Mouse (Mus musculus): ENCODE results near the gene Slc7a14. TPM values are rescaled to one million over a fixed set of nuclear protein-coding genes. Genes with fewer than 3 reads are reported as not detected.

The Slc7a14 gene
- polyA plus RNA-seq, 1 experiment from 2014 or later: 0.44 TPM

- H3K36me3 ChIP-seq (ENCODE audit: control insufficient read depth, insufficient read depth, low read length): no peaks in the 10 kb centered on the region; the same call in 1 of the 2 replicates
- H3K4me2 ChIP-seq: no peak overlapping the region
- H3K4me3 ChIP-seq (ENCODE audit: low read depth, low read length): no peak overlapping the region
- H3K27me3 ChIP-seq (ENCODE audit: control insufficient read depth, insufficient read depth, low read length): no peaks in the 10 kb centered on the region
- H3K9ac ChIP-seq (ENCODE audit: low read length): no peak overlapping the region
- 55% methylated on average over 1 of the region's 1 CpGs for WGBS
- ATAC-seq (ENCODE audit: low FRiP score): no peak
- no peaks in the 10 kb centered on the region for H3K4me1 ChIP-seq (ENCODE audit: control insufficient read depth, insufficient read depth, low read length)
- no peaks in the 10 kb centered on the region for H3K9me3 ChIP-seq (ENCODE audit: control insufficient read depth, low read length)
- no peak for DNase-seq (ENCODE audit: low spot score, missing footprints)
- H3K27ac ChIP-seq (ENCODE audit: low read depth, low read length): no peak overlapping the region
Observed at GRCm38 (mm10) chr3:31243478-31243877, 66.7 kb downstream of the Slc7a14 start.

- H3K9ac ChIP-seq (ENCODE audit: low read length): no peak overlapping the region
- no peaks in the 10 kb centered on the region for H3K9me3 ChIP-seq (ENCODE audit: control insufficient read depth, low read length)
- ATAC-seq (ENCODE audit: low FRiP score) (no peak), DNase-seq (ENCODE audit: low spot score, missing footprints) (no peak)
- WGBS: 75% methylated on average over 8 of the region's 8 CpGs
- no peak overlapping the region for H3K4me2 ChIP-seq
- H3K4me3 ChIP-seq (ENCODE audit: low read depth, low read length): no peak overlapping the region
- no peak overlapping the region for H3K27ac ChIP-seq (ENCODE audit: low read depth, low read length)
- no peaks in the 10 kb centered on the region; the same call in 1 of the 2 replicates for H3K36me3 ChIP-seq (ENCODE audit: control insufficient read depth, insufficient read depth, low read length)
- H3K4me1 ChIP-seq (ENCODE audit: control insufficient read depth, insufficient read depth, low read length): no peaks in the 10 kb centered on the region
- no peaks in the 10 kb centered on the region for H3K27me3 ChIP-seq (ENCODE audit: control insufficient read depth, insufficient read depth, low read length)
Observed at GRCm38 (mm10) chr3:31240840-31241239, 69.3 kb downstream of the Slc7a14 start.

- WGBS: 83% methylated on average over 3 of the region's 3 CpGs
- H3K36me3 ChIP-seq (ENCODE audit: control insufficient read depth, insufficient read depth, low read length): no peaks in the 10 kb centered on the region; the same call in 1 of the 2 replicates
Observed at GRCm38 (mm10) chr3:31239645-31240044, 70.5 kb downstream of the Slc7a14 start.

GRCm38 (mm10) chr3:31237936-31238335 lies 72.2 kb downstream of the Slc7a14 start:
- Histone ChIP-seq H3K4me3 (ENCODE audit: low read depth, low read length) (no peak overlapping the region), H3K27me3 (ENCODE audit: control insufficient read depth, insufficient read depth, low read length) (no peaks in the 10 kb centered on the region), H3K27ac (ENCODE audit: low read depth, low read length) (no peak overlapping the region), H3K9ac (ENCODE audit: low read length) (no peak overlapping the region), H3K36me3 (ENCODE audit: control insufficient read depth, insufficient read depth, low read length) (no peaks in the 10 kb centered on the region; the same call in 1 of the 2 replicates), H3K4me1 (ENCODE audit: control insufficient read depth, insufficient read depth, low read length) (no peaks in the 10 kb centered on the region), H3K4me2 (no peak overlapping the region), H3K9me3 (ENCODE audit: control insufficient read depth, low read length) (no peaks in the 10 kb centered on the region)
- ATAC-seq (ENCODE audit: low FRiP score) (no peak), DNase-seq (ENCODE audit: low spot score, missing footprints) (no peak)
- 32% methylated on average over 3 of the region's 3 CpGs for WGBS

More at GRCm38 (mm10) chr3:31239645-31240044, 70.5 kb downstream of the Slc7a14 start:
- Histone ChIP-seq H3K9me3 (ENCODE audit: control insufficient read depth, low read length) (no peaks in the 10 kb centered on the region), H3K4me2 (no peak overlapping the region), H3K27me3 (ENCODE audit: control insufficient read depth, insufficient read depth, low read length) (no peaks in the 10 kb centered on the region), H3K27ac (ENCODE audit: low read depth, low read length) (no peak overlapping the region), H3K9ac (ENCODE audit: low read length) (no peak overlapping the region), H3K4me3 (ENCODE audit: low read depth, low read length) (no peak overlapping the region), H3K4me1 (ENCODE audit: control insufficient read depth, insufficient read depth, low read length) (no peaks in the 10 kb centered on the region)
- ATAC-seq (ENCODE audit: low FRiP score): no peak
- no peak for DNase-seq (ENCODE audit: low spot score, missing footprints)

- Histone ChIP-seq H3K4me3 (ENCODE audit: low read depth, low read length) (no peak overlapping the region), H3K27ac (ENCODE audit: low read depth, low read length) (no peak overlapping the region), H3K9ac (ENCODE audit: low read length) (no peak overlapping the region), H3K36me3 (ENCODE audit: control insufficient read depth, insufficient read depth, low read length) (no peaks in the 10 kb centered on the region; the same call in 1 of the 2 replicates), H3K4me1 (ENCODE audit: control insufficient read depth, insufficient read depth, low read length) (no peaks in the 10 kb centered on the region), H3K27me3 (ENCODE audit: control insufficient read depth, insufficient read depth, low read length) (no peaks in the 10 kb centered on the region), H3K4me2 (no peak overlapping the region), H3K9me3 (ENCODE audit: control insufficient read depth, low read length) (no peaks in the 10 kb centered on the region)
- no peak for DNase-seq (ENCODE audit: low spot score, missing footprints)
- WGBS: 94% methylated on average over 3 of the region's 3 CpGs
- ATAC-seq (ENCODE audit: low FRiP score): no peak
Observed at GRCm38 (mm10) chr3:31236146-31236545, 74.0 kb downstream of the Slc7a14 start.

GRCm38 (mm10) chr3:31234356-31234755 lies 75.8 kb downstream of the Slc7a14 start:
- Histone ChIP-seq H3K27ac (ENCODE audit: low read depth, low read length) (no peak overlapping the region), H3K4me1 (ENCODE audit: control insufficient read depth, insufficient read depth, low read length) (no peaks in the 10 kb centered on the region), H3K4me3 (ENCODE audit: low read depth, low read length) (no peak overlapping the region), H3K27me3 (ENCODE audit: control insufficient read depth, insufficient read depth, low read length) (no peaks in the 10 kb centered on the region), H3K4me2 (no peak overlapping the region), H3K9ac (ENCODE audit: low read length) (no peak overlapping the region), H3K36me3 (ENCODE audit: control insufficient read depth, insufficient read depth, low read length) (no peaks in the 10 kb centered on the region), H3K9me3 (ENCODE audit: control insufficient read depth, low read length) (no peaks in the 10 kb centered on the region)
- 78% methylated on average over 7 of the region's 7 CpGs for WGBS
- ATAC-seq (ENCODE audit: low FRiP score) (no peak), DNase-seq (ENCODE audit: low spot score, missing footprints) (no peak)

GRCm38 (mm10) chr3:31233746-31234312 lies 76.3 kb downstream of the Slc7a14 start:
- Histone ChIP-seq H3K27me3 (ENCODE audit: control insufficient read depth, insufficient read depth, low read length) (no peaks in the 10 kb centered on the region), H3K9me3 (ENCODE audit: control insufficient read depth, low read length) (no peaks in the 10 kb centered on the region), H3K36me3 (ENCODE audit: control insufficient read depth, insufficient read depth, low read length) (no peaks in the 10 kb centered on the region), H3K4me2 (no peak overlapping the region), H3K4me1 (ENCODE audit: control insufficient read depth, insufficient read depth, low read length) (no peaks in the 10 kb centered on the region), H3K4me3 (ENCODE audit: low read depth, low read length) (no peak overlapping the region), H3K27ac (ENCODE audit: low read depth, low read length) (no peak overlapping the region), H3K9ac (ENCODE audit: low read length) (no peak overlapping the region)
- DNase-seq (ENCODE audit: low spot score, missing footprints): peak; percentile 87
- WGBS: 77% methylated on average over 2 of the region's 2 CpGs
- ATAC-seq (ENCODE audit: low FRiP score): no peak

- Histone ChIP-seq H3K9ac (ENCODE audit: low read length) (no peak overlapping the region), H3K4me1 (ENCODE audit: control insufficient read depth, insufficient read depth, low read length) (no peaks in the 10 kb centered on the region), H3K36me3 (ENCODE audit: control insufficient read depth, insufficient read depth, low read length) (no peaks in the 10 kb centered on the region), H3K4me3 (ENCODE audit: low read depth, low read length) (no peak overlapping the region), H3K9me3 (ENCODE audit: control insufficient read depth, low read length) (no peaks in the 10 kb centered on the region), H3K27ac (ENCODE audit: low read depth, low read length) (no peak overlapping the region), H3K27me3 (ENCODE audit: control insufficient read depth, insufficient read depth, low read length) (no peaks in the 10 kb centered on the region), H3K4me2 (no peak overlapping the region)
- 79% methylated on average over 5 of the region's 5 CpGs for WGBS
- ATAC-seq (ENCODE audit: low FRiP score) (no peak), DNase-seq (ENCODE audit: low spot score, missing footprints) (no peak)
Observed at GRCm38 (mm10) chr3:31229281-31229680, 80.9 kb downstream of the Slc7a14 start.

- Histone ChIP-seq H3K4me2 (no peak overlapping the region), H3K27me3 (ENCODE audit: control insufficient read depth, insufficient read depth, low read length) (no peaks in the 10 kb centered on the region), H3K36me3 (ENCODE audit: control insufficient read depth, insufficient read depth, low read length) (no peaks in the 10 kb centered on the region), H3K27ac (ENCODE audit: low read depth, low read length) (no peak overlapping the region), H3K4me3 (ENCODE audit: low read depth, low read length) (no peak overlapping the region), H3K4me1 (ENCODE audit: control insufficient read depth, insufficient read depth, low read length) (no peaks in the 10 kb centered on the region), H3K9me3 (ENCODE audit: control insufficient read depth, low read length) (no peaks in the 10 kb centered on the region), H3K9ac (ENCODE audit: low read length) (no peak overlapping the region)
- DNase-seq (ENCODE audit: low spot score, missing footprints) (no peak), ATAC-seq (ENCODE audit: low FRiP score) (no peak)
- WGBS: 61% methylated on average over 2 of the region's 2 CpGs
Observed at GRCm38 (mm10) chr3:31228487-31228886, 81.7 kb downstream of the Slc7a14 start.
